Mouse (Mus musculus) right cerebral cortex, postnatal 4 days (tissue): Measurements from ENCODE around the gene Gm6882.
"Not testable (repeated sequence)": the region's sequence is repeated elsewhere in the genome, so short reads cannot be mapped to it uniquely, and the experiment has no call there.

Experiments
- DNase-seq: peaks from one replicate; pipeline ENCODE4 v3.0.0-alpha.2; 2022

The Gm6882 gene

GRCm38 (mm10) chr7:21432645-21433044 lies at the start of gene Gm6882:
Gene Gm6882 (minus strand): TSS chr7:21432745.
- not testable (repeated sequence) for DNase-seq
